Mouse (Mus musculus): Measurements from ENCODE around the gene Smarcb1.

DNA sequence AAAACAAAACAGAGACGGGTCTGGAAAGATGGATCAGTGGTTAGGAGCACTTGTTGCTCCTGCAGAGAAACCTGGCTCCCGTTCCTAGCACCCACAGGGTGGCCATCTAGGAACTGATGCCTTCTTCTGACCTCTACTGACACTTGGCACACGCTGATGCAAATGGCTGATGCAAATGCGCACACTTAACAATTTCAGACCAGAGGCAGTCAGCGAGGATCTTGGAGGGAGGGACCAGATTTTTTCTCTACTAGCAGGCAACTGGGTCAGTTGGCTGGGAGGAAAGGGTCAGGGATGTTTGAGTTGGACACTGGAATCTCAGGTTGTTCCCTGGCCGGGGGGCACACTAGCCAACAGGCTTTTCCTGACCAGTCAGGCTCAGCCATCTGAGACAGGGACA is 11.5 kb upstream of the Smarcb1 start, which contains the start of gene Chchd10:
- TF ChIP-seq POLR2A (IDR thresholded peaks at IDR 0.05; ENCODE audit: insufficient read depth, low read length) (no peak), CTCF (IDR thresholded peaks at IDR 0.05; ENCODE audit: low read depth, low read length) (no peak)
